Mouse (Mus musculus) liver, adult 2 months (tissue): ENCODE measurements around the gene Tbx6. TPM values are rescaled to one million over a fixed set of nuclear protein-coding genes. Genes with fewer than 3 reads are reported as not detected.

Experiments
- DNase-seq: peaks from one replicate; pipeline ENCODE4 v3.0.0-alpha.2; 2011; ENCODE audit warnings: low read depth, low spot score; ENCODE audit errors: extremely low read depth
- H3K27ac ChIP-seq: fragments of 200-500 bp; replicated peaks from 2 replicates; pipeline ENCODE4 v1.5.1; 2012; ENCODE audit warnings: low read depth, mild to moderate bottlenecking, control low read depth, inconsistent platforms, low read length; ENCODE audit not compliant: insufficient read depth
- H3K27me3 ChIP-seq: fragments of 200-500 bp; 2 replicates; pipeline ENCODE4 v1.6.1; 2012; ENCODE audit warnings: mild to moderate bottlenecking, moderate library complexity, low read length, inconsistent platforms; ENCODE audit not compliant: control insufficient read depth, insufficient read depth
- H3K36me3 ChIP-seq: fragments of 200-500 bp; 2 replicates; pipeline ENCODE4 v1.6.1; 2012; ENCODE audit warnings: low read length, inconsistent platforms; ENCODE audit not compliant: control insufficient read depth, insufficient read depth
- H3K4me1 ChIP-seq: fragments of 200-500 bp; 2 replicates; pipeline ENCODE4 v1.6.1; 2011; ENCODE audit warnings: low read length; ENCODE audit not compliant: control insufficient read depth, insufficient read depth
- H3K4me3 ChIP-seq: fragments of 200-500 bp; 2 replicates; pipeline ENCODE4 v1.5.1; 2011; ENCODE audit warnings: low read depth, mild to moderate bottlenecking, control low read depth, low read length, moderate library complexity; ENCODE audit not compliant: insufficient read depth
- H3K79me2 ChIP-seq: fragments of 200-500 bp; 2 replicates; pipeline ENCODE4 v1.6.1; 2012; ENCODE audit warnings: inconsistent platforms, mild to moderate bottlenecking, low read length, moderate library complexity; ENCODE audit not compliant: control insufficient read depth, insufficient read depth
- H3K9ac ChIP-seq: fragments of 200-500 bp; 2 replicates; pipeline ENCODE4 v1.6.1; 2012; ENCODE audit warnings: low read depth, mild to moderate bottlenecking, control low read depth, inconsistent platforms, low read length
- CTCF ChIP-seq: fragments of 200-500 bp; IDR thresholded peaks from 2 replicates; pipeline ENCODE4 v1.5.1; 2011; ENCODE audit warnings: low read depth, low read length, control low read depth
- POLR2A ChIP-seq: fragments of 200-500 bp; IDR thresholded peaks from 2 replicates; pipeline ENCODE4 v1.6.1; 2011; ENCODE audit warnings: low read length, control low read depth; ENCODE audit not compliant: insufficient read depth; ENCODE audit errors: extremely low read depth
- WGBS: fragments of 180-500 bp; shearing (Covaris S2); methylation state at CpG from one replicate; pipeline ENCODE4 v1.1.7; 2018; 5-methylcytosine and 5-hydroxymethylcytosine counted together
- polyA plus RNA-seq: library from polyadenylated mRNA; depleted of rRNA; stranded (reverse); fragments of >200 nt; gene quantifications from 2 replicates; pipeline ENCODE4 v1.2.3, GENCODE M21; 2012
- total RNA-seq: library from RNA; depleted of rRNA; stranded (reverse); fragments of >200 nt; gene quantifications from 2 replicates; pipeline ENCODE4 v1.2.3, GENCODE M21; 2014

Tbx6 gene
- total and polyA plus RNA-seq, 2 experiments = 0.18 to 1.1 TPM

DNA sequence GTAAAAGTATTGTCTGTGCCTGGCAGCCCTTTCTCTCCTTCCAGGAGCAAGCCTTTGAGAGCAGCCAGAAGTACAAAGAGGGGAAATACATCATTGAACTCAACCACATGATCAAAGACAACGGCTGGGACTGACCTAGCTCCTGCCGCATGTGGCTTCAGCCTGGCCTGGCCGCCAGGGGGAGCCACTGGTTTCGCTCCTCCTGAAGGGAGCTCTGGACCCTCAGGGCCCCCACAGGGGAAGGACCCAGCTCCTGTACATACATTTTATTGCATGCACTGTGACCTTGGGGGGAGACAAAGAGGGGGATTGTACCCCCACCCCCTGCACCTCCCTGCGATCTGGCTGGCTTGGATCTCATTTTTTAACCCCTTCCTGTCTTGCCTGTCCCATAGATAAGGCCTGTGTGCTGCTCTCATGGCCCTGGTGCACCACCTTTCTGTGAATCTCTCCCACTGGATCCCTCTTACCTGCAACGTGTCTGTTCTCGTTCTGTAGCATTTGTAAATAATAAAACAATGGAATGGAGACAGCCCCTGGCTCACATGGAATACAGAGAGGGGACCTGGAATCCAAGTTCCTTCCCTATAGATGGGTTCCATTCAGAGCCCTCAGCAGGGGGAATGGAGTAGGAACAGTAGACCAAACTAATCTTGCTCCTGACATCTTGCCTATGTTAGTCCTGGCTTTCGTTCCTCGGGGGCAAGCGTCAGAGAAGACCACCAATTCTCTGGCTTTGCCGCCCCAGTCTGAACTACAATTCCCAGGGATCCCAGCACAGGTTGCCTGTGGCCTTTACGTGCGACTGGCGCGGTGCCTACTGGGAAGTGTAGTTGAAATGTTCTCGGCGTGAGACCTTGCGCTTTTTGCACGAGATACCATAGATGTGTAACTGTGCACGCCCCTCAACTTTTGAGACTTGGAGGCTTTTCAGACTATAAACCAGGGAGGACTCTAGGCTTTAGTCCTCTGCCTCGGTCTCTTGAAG, 1.0 kb upstream of the Tbx6 start:
- H3K27me3 ChIP-seq = no peaks in the 10 kb centered on the region
- H3K36me3 ChIP-seq = peaks cover 1% of the 10 kb centered on the region
- TF ChIP-seq POLR2A (0 out of 2 replicates have a peak, but pooled peaks have one; percentile 7), CTCF (peak; percentile 92)
- peaks cover 32% of the 10 kb centered on the region for H3K4me1 ChIP-seq
- peak overlapping the region; percentile 31 for H3K9ac ChIP-seq
- H3K27ac ChIP-seq = no peak overlapping the region
- H3K4me3 ChIP-seq = 0 out of 2 replicates have a peak overlapping the region, but pooled peaks have one; percentile 3
- H3K79me2 ChIP-seq = peaks cover 6% of the 10 kb centered on the region; the same call in 1 of the 2 replicates
- WGBS = 6% methylated on average over 21 of the region's 21 CpGs
- DNase-seq = peak; percentile 63

- 35% methylated on average over 11 of the region's 11 CpGs for WGBS
- Histone ChIP-seq H3K4me3 (no peak overlapping the region), H3K4me1 (peaks cover 26% of the 10 kb centered on the region), H3K79me2 (peaks cover 6% of the 10 kb centered on the region; the same call in 1 of the 2 replicates), H3K9ac (no peak overlapping the region), H3K27me3 (no peaks in the 10 kb centered on the region), H3K27ac (peak overlapping the region; percentile 36), H3K36me3 (peaks cover 11% of the 10 kb centered on the region)
- no peak for TF ChIP-seq CTCF
- no peak for TF ChIP-seq POLR2A
- DNase-seq = peak; percentile 92
These were observed 533 bp downstream of the Tbx6 start for GRCm38 (mm10) chr7:126781661-126782370.

- no peak overlapping the region for H3K4me3 ChIP-seq
- TF ChIP-seq POLR2A = no peak
- TF ChIP-seq CTCF = no peak
- no peaks in the 10 kb centered on the region for H3K79me2 ChIP-seq
- 53% methylated on average over 13 of the region's 13 CpGs for WGBS
- H3K36me3 ChIP-seq = peaks cover 15% of the 10 kb centered on the region
- no peaks in the 10 kb centered on the region for H3K27me3 ChIP-seq
- H3K27ac ChIP-seq = no peak overlapping the region
- no peak overlapping the region for H3K9ac ChIP-seq
- no peak for DNase-seq
- peaks cover 25% of the 10 kb centered on the region for H3K4me1 ChIP-seq
These were observed 1.4 kb downstream of the Tbx6 start for GRCm38 (mm10) chr7:126782693-126783092.

DNA sequence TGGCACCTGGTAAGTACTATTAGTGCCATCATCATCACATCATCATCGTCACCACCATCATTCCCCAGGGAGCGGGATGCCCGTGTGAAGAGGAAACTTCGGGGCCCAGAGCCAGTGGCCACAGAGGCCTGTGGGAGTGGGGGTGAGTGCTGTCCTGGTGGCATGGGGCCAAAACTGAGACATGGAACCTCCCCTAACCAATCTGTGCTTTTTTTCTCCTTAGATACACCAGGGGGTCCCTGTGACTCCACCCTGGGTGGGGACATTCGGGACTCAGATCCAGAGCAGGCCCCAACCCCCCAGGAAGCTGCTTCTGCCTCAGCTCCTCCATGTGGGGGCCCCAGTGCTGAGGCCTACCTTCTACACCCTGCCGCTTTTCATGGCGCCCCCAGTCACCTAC, 3.2 kb downstream of the Tbx6 start:
- Histone ChIP-seq H3K36me3 (peaks cover 28% of the 10 kb centered on the region), H3K9ac (no peak overlapping the region), H3K4me3 (no peak overlapping the region)

DNA sequence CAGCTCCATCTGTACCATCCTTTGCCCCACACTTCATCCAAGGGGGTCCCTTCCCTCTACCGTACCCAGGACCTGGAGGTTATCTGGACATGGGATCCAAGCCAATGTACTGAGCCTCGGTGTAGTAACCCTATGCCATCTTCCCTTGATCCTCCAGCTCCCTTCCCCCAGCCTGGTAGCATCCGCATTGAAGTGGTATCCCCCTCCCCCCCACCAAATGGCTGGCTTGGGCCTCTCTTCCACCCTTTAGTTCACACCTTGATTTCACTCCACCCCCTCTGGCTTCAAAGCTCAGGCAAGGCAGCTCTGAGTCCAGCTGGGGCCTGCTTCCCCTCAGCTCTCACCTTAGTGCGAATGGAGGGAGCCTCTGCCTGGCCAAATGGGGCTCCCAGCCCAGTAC, 3.8 kb downstream of the Tbx6 start:
- H3K4me3 ChIP-seq = no peak overlapping the region
- no peaks in the 10 kb centered on the region for H3K27me3 ChIP-seq
- peaks cover 22% of the 10 kb centered on the region for H3K4me1 ChIP-seq
- H3K79me2 ChIP-seq = no peaks in the 10 kb centered on the region
- no peak for TF ChIP-seq CTCF
- TF ChIP-seq POLR2A = no peak
- H3K27ac ChIP-seq = no peak overlapping the region
- H3K36me3 ChIP-seq = peaks cover 32% of the 10 kb centered on the region
- WGBS = 74% methylated on average over 4 of the region's 4 CpGs
- no peak overlapping the region for H3K9ac ChIP-seq
- no peak for DNase-seq

More for the DNA sequence above, 3.2 kb downstream of the Tbx6 start:
- DNase-seq = no peak
- TF ChIP-seq POLR2A (no peak), CTCF (no peak)
- Histone ChIP-seq H3K27me3 (no peaks in the 10 kb centered on the region), H3K4me1 (peaks cover 22% of the 10 kb centered on the region), H3K27ac (no peak overlapping the region), H3K79me2 (no peaks in the 10 kb centered on the region)
- WGBS = 89% methylated on average over 7 of the region's 7 CpGs
